Mouse (Mus musculus): Measurements from ENCODE around the gene Trim54.

Trim54 gene

DNA sequence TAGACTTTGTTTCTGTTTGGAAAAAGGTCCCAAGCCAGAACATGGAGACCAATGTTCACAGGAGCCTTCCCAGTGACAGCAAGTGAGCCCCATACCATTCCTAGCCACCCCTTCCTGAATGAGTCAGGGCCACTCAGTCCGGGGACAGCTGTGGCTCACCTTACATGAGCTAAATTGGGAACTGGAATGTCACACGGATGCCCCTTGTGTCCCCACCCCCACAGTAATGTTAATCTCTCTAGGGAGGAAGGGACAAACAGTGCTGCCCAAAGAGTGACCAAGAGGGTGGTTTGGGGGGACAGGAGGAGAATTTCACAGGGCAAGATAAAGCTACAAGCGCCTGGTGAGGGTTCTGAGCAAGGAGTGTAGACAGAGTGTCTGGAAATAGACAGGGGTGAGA is at the start of gene Trim54:
Trim54 (plus strand) TSS at position 359 of the 400 bp plus-strand sequence.
- DNase-seq, result no peak

DNA sequence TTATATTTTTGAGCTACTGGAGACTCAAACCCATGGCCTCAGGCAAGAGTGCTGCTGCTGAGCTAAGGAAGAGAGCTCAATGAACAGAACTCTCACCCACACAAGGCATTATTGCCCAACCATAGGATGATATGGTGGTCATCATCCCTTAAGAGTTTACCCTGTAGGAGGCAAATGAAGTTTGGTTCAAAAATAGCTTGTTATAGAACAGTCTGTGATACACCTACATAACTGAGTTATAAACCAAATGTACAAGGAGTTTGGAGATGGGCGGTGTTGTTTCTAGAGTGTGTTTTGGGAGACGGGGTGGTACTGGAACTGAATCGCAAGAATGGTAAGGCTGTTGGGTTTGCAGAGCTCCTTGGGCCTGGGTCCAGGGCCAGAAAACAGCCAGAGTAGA is 46.7 kb upstream of the Trim54 start:
- DNase-seq, result no peak

DNA sequence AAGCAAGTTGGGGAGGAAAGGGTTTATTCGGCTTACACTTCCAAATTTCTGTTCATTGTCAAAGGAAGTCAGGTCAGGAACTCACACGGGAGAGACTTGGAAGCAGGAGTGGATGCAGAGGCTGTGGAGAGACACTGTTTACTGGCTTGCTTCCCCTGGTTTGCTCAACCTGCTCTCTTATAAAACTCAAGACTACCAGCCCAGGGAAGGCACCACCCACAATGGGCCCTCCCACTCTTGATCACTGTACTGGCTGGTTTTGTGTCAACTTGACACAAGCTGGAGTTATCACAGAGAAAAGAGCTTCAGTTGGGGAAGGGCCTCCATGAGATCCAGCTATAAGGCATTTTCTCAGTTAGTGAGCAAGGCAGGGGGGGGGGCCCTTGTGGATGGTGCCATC is 45.5 kb upstream of the Trim54 start:
- no peak for DNase-seq

DNA sequence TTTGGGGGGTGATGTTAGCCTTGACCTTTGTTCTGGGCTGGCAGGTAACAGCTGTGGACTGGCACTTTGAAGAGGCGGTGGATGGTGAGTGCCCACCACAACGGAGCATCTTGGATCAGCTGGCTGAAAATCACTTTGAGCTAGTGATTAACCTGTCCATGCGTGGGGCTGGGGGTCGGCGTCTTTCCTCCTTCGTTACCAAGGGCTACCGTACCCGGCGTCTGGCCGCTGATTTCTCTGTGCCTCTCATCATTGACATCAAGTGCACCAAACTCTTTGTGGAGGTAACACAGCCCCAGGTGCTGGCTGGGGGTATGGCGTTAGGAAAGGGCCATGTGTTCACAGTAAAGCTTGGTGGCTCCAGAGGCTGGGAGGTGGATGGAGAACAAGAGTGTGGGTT is 44.7 kb upstream of the Trim54 start:
- no peak for DNase-seq

DNA sequence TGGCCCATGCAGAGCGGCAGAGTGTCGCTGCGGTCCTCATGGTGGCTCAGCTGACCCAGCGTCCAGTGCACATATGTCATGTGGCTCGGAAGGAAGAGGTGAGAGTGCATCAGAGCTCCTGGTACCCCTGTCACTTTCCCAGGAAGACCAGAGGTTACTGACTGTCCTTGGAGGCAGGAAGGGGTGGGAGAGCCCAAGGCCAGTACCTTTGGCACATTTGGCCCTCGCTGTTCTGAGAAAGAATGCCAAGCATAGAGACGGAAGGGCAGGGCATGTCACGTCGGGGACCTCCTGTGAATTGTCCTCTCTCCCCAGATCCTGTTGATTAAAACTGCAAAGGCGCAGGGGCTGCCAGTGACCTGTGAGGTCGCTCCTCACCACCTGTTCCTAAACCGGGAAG is 43.3 kb upstream of the Trim54 start:
- no peak for DNase-seq

DNA sequence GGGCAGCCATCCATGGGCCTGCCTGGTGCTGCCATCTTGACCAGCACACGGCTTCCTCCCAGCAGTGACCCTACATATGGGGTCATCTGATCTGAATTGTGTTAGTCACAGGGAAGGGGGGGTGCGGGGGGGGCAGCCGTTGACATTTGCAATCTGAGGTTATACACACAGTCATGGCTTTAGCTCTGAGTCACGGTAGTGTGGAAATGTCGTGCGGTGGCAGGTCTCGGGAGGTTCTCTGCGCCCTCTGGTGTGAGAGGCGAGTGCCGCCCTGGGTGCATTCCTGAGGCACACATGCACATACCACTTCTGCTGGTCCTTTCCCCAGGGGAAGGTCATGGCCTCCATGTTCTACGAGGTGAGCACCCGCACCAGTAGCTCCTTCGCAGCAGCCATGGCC is 40.2 kb upstream of the Trim54 start:
- DNase-seq, result no peak

DNA sequence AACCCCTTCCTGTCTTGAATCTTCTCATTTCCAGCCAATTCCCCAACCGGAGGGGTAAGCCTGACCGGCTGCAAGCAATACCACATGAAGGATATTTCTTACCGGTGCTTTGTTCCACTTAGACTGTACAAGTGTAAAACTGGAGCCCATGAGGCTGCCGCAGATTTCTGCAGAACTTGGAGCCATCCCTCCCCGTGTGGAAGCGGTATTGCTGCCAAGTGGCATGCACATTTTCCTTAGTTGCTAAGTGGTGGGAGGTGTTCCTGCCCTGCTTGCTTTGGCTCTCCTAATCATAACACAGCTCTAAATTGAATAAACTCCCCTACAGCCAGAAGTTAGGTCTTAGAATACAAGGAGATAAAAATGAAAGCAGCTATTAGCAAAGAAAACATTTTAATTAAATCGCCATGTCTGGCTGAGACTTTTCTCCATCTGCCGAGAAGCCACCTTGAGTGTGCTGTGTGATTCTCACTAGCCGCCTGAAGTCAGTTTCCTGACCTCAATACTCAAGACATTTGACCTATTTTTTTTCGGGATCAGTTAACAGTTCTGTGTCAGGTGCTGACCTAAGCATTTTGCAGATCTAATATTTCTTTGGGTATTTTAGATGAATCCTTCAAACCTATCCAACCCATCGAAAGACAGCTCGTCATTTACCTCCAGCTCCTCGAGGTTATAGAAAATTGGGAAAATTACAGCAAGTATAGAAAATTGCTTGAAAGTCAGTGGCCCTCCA is 36.3 kb upstream of the Trim54 start:
- no peak for DNase-seq

DNA sequence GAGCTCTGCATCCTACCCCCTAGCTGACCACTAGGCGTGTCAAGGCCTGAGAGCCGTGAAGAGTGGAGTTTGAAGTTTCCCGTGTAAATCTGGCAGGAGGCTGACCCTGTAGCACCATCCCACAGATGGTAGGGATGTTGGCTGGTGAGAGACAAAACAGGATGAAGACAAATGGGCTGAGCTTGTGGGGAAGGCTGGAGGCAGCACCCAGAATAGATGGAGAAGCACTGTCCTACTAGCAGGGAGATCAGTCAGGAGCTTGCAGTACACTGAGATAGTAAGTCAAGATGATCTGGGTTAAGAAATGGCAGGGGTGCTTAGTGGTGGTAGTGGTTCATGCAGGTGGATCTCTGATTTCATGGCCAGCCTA is 35.7 kb upstream of the Trim54 start:
- no peak for DNase-seq

DNA sequence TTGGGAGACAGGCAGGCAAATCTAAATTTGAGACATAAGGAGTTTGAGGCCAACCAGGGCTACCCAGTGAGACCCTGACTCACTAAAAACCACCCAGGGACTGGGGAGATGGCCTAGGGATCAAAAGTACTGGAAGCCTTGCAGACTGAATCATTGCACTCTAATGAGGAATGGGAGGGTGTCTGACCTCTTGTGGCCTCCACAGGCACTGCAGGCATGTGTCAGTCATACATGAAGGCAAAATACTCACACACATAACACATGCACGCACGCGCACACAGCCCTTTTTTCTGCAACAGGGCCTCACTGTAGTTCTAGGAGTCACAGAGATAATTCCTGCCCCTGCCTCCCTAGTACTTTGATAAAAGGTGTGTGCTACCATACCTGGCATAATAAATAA is 35.1 kb upstream of the Trim54 start:
- DNase-seq, result peak; percentile 79 to 82

DNA sequence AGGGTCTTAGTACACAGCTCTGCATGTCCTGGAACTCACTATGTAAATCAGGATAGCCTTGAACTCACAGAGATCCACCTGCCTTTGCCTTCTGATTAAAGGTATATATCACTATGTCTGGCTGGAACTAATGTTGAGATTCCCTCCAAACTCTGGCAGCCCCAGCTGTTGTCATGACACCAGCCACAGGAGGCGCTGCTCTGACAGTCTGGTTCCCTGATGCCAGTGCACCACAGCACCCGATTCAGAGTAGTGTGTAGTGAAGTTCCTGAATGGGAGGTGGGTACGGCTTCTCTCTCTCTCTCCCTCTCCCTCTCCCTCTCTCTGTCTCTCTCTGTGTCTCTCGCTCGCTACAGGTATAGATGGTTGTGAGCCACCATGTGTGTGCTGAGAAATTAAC is 34.2 kb upstream of the Trim54 start:
- peak; percentile 84 to 88 for DNase-seq

DNA sequence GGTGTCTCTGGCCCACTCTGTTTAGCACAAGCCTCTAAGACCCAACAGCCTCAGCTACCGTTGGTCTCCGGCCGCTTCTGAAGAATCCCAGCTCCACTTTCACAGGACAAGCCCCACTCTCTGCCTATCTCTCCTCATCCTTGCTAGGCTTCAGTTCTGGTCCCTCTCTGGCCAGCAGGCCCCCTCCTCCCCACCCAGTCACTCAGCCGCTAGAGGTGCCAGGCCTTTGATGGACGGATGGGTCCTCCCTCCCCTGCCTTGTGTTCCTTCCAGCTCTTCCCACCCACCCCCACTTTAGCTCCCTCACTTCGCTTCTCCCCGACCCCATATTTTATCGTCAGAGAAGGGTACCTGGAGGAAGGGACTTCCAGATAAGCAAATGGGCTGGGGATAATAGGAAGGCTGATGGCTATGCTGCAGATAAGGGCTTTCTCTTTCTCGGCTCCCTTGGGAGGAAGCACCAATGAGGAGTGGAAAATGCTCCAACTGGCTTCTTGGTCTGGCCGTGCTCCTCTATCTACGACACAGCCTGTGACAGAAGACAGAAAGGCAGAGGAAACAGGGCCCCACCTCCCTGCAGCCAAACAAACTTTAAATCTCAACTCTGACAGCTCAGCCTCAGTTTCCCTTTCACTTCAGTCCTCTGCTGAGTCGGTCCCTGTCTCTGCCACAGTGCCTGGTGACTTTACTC is 33.4 kb upstream of the Trim54 start:
- peak; percentile 21 to 35 for DNase-seq

DNA sequence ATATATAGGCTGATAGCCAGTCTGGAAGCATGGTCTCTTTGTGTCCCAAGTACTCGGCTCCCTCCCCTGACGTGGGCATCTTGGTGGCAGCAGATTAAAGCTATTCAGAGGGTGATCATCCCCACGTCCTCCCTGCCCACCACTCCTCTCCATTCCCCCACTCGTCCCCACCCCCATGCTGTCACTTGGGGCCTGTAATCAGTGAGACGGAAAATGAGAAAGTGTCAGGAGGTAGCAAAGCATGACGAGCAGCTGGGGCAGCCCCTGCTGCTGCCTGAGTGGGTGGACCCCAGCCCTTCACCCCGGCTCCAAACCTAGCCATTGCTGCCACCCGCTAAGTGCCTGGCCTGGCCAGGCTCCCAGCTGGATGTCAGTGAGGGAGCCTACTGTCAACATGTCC is 32.6 kb upstream of the Trim54 start:
- DNase-seq, result peak; percentile 26 to 51

DNA sequence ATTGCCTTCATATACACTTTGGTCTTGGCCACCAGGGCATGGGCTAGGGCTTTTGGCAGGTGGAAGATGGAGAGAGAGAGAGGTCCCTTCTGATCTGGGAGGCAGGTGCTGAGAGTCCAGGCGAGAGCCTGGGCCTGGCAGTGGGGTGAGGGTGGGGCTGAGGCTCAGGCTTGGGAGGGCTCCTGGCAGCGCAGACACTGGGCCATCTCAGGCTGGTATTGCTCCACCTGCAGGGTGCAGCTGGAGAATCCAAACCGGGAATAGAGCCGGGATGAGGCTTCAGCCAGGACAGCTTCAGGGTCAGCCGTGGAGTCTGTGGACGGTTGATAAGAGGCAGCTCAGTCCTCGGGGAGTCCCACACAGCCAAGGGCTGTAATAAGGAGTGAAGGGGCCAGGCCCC is 29.9 kb upstream of the Trim54 start:
- DNase-seq, result no peak

DNA sequence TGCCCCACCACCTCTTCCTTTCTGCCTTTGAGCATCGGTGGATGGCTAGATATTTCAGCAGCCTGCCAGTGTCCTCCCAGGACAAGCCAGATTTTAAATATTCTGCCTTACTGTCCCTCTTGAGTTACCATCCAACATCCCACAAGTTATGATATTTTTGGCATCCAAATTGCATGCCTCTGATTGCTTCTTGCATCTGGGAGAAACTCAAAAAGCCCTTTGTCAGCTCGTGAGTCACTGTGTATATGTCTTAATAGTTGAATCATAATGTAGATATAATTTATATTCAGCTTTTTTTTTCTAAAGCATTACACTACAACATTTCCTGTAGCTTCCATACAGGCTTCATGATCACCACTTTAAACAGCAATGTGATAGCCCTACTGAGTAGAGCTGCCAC is 29.4 kb upstream of the Trim54 start:
- DNase-seq, result no peak

DNA sequence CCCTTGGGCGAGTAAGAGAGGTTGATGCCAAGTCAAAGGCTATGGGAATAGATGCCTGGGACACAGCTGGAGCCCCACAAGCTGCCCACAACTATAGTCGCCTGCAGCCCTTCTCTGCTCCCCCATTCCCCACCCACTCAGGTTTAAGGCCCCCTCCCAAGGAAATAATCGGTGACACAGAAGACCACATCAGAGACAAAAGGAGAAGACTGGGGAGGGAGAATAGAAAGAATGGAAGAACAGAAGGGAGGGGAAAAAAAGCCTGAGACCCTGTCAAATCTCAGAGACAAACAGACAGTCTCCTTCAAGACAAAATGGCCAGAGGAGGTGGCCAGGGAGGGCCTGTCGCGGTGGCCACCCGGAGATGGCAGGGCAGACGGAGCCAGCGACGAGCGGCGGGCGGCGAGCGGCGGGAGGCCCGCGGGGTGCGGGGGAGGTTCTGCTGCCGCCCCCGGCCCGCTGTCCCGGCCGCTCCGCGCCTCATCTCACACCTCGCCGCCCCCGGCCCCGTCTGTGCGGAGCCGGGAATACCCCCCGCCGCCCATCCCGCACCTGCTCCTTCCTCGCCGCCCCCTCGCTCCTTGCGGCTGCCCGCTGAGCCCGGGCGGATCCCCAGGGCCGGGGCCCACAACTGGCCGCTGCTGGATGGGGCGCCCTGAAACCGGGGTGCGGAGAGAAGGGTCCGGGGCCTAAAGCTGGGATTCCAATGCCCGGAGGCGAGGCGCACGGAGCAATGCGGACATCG is 24.1 kb upstream of the Trim54 start:
- DNase-seq, result no peak

DNA sequence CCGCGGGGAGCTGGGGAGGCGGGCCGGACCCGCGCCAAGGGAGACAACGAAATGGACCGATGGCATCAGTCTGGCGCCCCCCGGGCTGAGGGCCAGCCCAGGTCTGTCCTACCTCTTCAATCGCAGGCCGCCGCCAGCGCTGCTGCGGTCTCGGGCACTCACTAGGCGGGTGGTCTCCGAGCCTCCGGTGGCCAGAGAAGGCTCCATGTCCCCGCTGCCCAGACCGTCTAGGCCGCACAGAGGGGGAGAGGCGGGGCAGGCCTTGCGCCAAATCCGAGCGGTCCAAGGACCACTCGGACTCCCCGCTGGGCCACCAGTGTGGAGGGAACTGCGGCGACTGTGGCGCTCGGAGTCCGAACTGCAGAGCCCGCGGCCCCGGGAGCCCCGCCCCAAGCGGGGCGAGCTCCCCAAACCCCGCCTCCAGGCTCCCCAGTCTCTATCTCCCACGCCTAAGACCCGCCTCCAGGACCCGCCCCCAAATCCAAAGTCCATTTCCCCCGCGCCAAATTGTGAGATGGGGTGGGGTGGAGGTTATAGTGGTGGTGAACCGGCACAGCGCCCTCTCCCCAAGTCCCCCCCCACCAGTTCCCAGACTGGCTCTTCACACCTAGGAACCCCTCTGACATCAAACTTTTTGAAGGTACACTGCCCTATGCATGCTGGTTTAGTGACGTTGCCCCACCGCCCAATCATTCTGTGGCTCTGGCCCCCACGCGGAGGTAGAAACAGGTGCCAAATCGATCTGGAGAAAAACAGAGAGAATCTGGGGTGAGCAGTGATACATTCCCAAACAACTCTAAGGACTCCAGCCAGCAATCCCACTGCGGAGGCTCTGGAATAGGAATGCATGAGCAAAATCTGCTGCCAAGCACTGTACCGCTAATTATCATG is 23.1 kb upstream of the Trim54 start:
- peak; percentile 65 to 73 for DNase-seq

DNA sequence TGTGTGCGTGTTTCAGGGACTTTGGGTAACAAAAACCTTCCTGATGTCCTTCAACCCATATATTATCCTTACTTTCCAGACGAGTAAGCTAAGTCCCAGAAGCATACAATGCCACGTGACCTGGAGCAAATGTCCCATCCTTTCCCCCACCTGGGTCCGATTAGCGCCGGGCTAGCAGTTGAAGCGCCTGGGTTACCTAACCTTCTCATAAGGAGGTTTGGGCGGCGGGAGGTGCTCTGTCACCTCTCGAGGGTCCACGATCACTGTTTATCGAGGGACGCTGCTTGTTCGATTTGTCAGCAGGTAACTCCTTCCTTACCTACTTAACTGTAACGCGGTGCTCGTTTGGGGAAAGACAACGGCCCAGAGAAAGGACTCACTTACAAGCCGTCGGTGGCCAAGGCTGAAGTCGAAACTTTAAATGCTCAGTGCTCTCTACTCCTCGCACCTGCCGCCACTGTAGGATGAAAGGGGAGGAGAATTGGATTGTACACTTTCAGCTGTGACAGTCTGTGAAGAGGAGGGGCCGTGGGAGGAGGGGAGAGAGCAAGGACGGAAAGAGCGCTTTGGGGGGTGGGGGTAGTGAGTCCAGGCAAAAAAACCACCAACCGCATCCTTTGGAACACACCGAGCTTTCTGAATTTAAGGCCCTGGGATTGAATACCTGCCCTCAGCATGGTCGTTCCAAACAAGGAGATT is 22.3 kb upstream of the Trim54 start:
- no peak for DNase-seq

DNA sequence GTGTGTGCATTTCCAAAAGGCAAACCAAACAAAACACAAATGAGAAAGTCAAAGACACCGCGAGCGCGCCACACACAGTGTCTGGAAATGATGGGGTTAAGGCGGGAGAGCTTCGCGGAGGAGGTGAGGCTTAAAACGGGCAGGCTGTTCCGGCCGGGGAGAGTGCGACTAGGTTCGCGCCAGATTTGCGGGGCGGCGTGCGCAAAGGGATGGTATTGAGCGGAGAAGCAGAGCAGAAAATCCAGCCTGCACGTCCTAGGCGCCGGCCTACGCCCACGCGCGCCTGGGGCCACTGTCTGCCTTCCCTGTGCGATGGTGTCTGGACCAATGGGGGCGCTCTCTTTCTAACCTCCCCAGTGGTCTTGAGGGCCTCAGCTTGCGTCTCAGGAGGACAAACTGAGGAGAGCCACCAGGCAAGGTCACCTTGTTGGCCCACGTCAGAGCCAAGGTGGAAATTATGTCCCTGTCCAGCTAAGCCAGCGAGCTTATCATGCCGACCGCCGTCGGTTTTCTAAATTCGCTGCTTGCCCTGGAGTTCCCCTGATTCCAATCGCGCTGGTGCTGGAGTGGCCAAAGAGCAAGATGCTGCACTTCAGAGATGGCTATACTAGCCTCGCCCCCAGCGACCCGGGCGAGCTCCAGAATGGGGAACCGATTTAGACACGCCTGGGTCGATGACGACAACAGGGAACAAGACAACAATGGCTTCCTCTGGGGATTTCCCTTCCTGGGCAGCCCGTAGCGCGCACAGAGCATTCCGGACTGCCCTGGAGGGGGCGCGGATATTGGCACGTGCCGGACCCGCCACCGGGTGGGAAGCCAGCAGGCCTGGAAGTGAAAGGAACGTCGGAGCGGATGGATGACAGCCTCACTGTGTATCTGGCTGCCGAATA is 21.5 kb upstream of the Trim54 start:
- peak; percentile 59 to 76 for DNase-seq

DNA sequence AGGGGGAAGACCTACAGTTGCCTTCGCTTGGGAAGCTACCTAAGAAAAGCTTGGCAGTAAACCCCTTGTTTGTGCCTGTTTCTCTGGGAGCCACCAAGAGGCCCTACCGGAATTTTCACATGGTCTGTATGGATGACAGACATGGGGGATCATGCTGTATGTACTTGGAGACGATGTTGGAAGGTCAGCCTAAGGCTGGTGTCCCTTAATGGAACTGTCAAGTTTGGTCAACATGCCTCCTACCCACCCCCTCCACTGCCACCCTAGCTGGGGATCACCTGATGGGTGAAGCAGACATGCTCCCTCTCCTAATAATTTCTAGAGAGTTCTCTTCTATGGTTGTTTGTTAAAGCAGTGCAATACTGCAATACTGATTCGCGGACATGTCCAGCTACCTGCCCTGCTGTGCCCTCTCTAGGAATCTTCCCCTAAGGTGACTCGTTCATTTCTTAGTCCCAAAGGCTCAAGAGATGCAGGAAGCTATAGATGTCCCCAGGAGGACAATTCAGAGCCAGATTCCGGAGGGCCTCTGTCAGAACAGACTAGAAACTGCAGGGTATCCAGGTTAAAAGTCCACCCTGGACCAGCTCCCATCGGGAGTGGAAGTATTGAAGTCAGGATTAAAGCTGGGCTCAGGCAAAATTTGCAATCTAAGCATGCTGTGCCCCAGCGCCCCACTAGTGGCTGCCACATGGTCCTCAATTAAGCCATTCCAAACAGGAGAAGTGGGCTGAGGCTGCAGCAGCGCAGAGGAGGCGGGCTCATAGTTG is 20.6 kb upstream of the Trim54 start:
- DNase-seq, result no peak

DNA sequence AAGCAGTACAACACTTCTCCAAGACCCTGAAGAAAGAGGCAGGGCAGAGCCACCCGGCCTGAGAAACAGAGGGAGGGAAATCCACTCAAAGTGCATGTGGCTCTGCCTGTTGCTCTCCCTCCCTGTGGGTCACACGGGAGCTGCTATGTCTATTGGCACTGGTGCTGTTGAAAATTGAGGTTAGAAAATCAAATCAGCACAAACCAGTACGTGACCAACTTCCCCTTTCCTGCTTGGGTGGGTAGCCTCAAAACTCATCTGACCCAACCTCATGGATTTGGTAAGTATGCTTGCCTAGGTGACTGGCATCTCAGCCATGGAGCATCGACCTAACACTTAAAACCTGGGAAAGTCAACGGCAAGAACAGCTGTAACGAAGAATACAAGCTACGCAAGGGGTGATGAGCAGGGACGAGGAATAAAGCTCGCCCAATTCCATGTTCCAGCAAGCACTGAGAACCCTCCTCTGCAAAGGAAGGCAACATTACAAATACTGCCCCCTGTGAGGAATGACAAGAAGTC is 10.6 kb upstream of the Trim54 start, which contains the start of gene Dnajc5g:
Dnajc5g (plus strand) TSS at position 472 of the 522 bp plus-strand sequence.
- DNase-seq, result no peak

All from kidney, postnatal 4 days (tissue).